Mouse (Mus musculus): ENCODE measurements at regions not wholly inside any gene's neighbourhood (a gene's known extent, or its start where the extent isn't known, plus 50 kb on each side); places are given as distances from the start of the nearest gene placed in this dataset.

DNA sequence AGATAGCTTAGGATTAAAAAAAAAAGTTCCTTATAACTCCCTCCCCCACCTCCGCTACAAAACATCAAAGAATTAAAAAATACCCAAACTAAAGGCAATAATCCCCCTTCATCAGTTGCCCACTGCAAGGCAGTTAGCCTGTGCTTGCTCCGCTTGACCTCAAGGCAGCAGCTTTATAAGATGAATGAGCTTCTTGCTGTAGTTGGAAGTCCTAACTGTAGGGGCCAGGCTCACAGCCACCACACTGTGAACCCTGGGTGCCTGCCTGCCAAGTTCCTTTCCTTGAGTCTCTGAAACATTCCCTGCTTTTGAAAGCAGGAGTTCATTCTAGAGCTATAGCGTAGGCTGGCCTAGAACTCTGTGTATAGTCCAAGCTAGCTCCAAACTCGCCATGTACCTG is 64.3 kb upstream of the Jade1 start:
- TF ChIP-seq POLR2A (IDR thresholded peaks at IDR 0.05; ENCODE audit: low read depth, low read length) = no peak
- no peak for TF ChIP-seq CTCF (IDR thresholded peaks at IDR 0.05; ENCODE audit: extremely low read depth, insufficient read length, insufficient replicate concordance, low read depth, low read length)
